Mouse (Mus musculus): ENCODE measurements around the gene Gm45785.

Gm45785 gene

GRCm38 (mm10) chr7:140828171-140828881 lies 27.8 kb downstream of the Gm45785 start:
- DNase-seq: peak; percentile 70

- no peak for DNase-seq
These were observed 33.4 kb downstream of the Gm45785 start for GRCm38 (mm10) chr7:140822731-140823130.

- peak; percentile 72 for DNase-seq
These were observed 34.3 kb downstream of the Gm45785 start, which contains the start of gene Zfp941 for GRCm38 (mm10) chr7:140821653-140822329. Zfp941 (minus strand) TSS chr7:140822178.

- no peak for DNase-seq
These were observed 34.9 kb downstream of the Gm45785 start for GRCm38 (mm10) chr7:140821305-140821652.

- no peak for DNase-seq
These were observed 36.0 kb downstream of the Gm45785 start for GRCm38 (mm10) chr7:140820173-140820572.

GRCm38 (mm10) chr7:140812850-140813249 lies 43.3 kb downstream of the Gm45785 start:
- no peak for DNase-seq

GRCm38 (mm10) chr7:140811714-140812113 lies 44.4 kb downstream of the Gm45785 start:
- no peak for DNase-seq

- no peak for DNase-seq
These were observed 45.6 kb downstream of the Gm45785 start for GRCm38 (mm10) chr7:140810496-140810895.

- peak; percentile 36 for DNase-seq
These were observed 50.4 kb downstream of the Gm45785 start for GRCm38 (mm10) chr7:140805704-140806103.

GRCm38 (mm10) chr7:140802629-140803028 lies 53.5 kb downstream of the Gm45785 start:
- no peak for DNase-seq

GRCm38 (mm10) chr7:140798212-140798611 lies 57.9 kb downstream of the Gm45785 start:
- no peak for DNase-seq

- no peak for DNase-seq
These were observed 58.5 kb downstream of the Gm45785 start for GRCm38 (mm10) chr7:140797619-140798018.

GRCm38 (mm10) chr7:140793541-140793940 lies 62.6 kb downstream of the Gm45785 start:
- DNase-seq: no peak

GRCm38 (mm10) chr7:140788053-140788435 lies 68.1 kb downstream of the Gm45785 start:
- DNase-seq: no peak

- no peak for DNase-seq
These were observed 68.6 kb downstream of the Gm45785 start, which contains the start of gene Syce1 for GRCm38 (mm10) chr7:140787406-140788052. Syce1 (minus strand) TSS chr7:140787852.

- no peak for DNase-seq
These were observed 75.6 kb downstream of the Gm45785 start for GRCm38 (mm10) chr7:140780548-140780947.
